Mouse (Mus musculus) lung, postnatal 0 days (tissue): ENCODE results near the gene Psmd11.

Source experiments
- CTCF ChIP-seq: IDR thresholded peaks from 2 replicates; pipeline ENCODE4 v1.5.1; 2016; ENCODE audit warnings: antibody characterized with exemption, mild to moderate bottlenecking
- EP300 ChIP-seq: IDR thresholded peaks from 2 replicates; pipeline ENCODE4 v1.6.1; 2016; ENCODE audit warnings: antibody characterized with exemption, mild to moderate bottlenecking, control low read depth

- TF ChIP-seq CTCF (no peak), EP300 (no peak)
These were observed 53.9 kb downstream of the Psmd11 start for GRCm38 (mm10) chr11:80482347-80482746.
